Mouse (Mus musculus) stomach, embryonic 15.5 days (tissue): ENCODE measurements at regions not wholly inside any gene's neighbourhood (a gene's known extent, or its start where the extent isn't known, plus 50 kb on each side); places are given as distances from the start of the nearest gene placed in this dataset.

Source experiments
- ATAC-seq: fragments of 200-750 bp; cut with Nextera tagmentation; 2 replicates; pipeline ENCODE4 v1.8.0; 2017; ENCODE audit warnings: low read depth, moderate number of reproducible peaks, moderate TSS enrichment; ENCODE audit not compliant: insufficient read depth, low FRiP score
- H3K27ac ChIP-seq: fragments of 300-500 bp; sonication (generic); 2 replicates; pipeline ENCODE4 v1.5.1; 2015; ENCODE audit warnings: mild to moderate bottlenecking, inconsistent platforms
- H3K27me3 ChIP-seq: fragments of 300-500 bp; sonication (generic); replicated peaks from 2 replicates; pipeline ENCODE4 v1.6.1; 2015; ENCODE audit warnings: inconsistent platforms
- H3K36me3 ChIP-seq: fragments of 300-500 bp; sonication (generic); 2 replicates; pipeline ENCODE4 v1.6.1; 2015; ENCODE audit warnings: inconsistent platforms
- H3K4me1 ChIP-seq: fragments of 300-500 bp; sonication (generic); 2 replicates; pipeline ENCODE4 v1.6.1; 2015; ENCODE audit warnings: inconsistent platforms
- H3K4me2 ChIP-seq: fragments of 300-500 bp; sonication (generic); 2 replicates; pipeline ENCODE4 v1.6.1; 2015; ENCODE audit warnings: mild to moderate bottlenecking, inconsistent platforms
- H3K4me3 ChIP-seq: fragments of 300-500 bp; sonication (generic); replicated peaks from 2 replicates; pipeline ENCODE4 v1.5.1; 2015; ENCODE audit warnings: inconsistent platforms
- H3K9ac ChIP-seq: fragments of 300-500 bp; sonication (generic); 2 replicates; pipeline ENCODE4 v1.6.1; 2015; ENCODE audit warnings: inconsistent platforms
- H3K9me3 ChIP-seq: fragments of 300-500 bp; sonication (generic); 2 replicates; pipeline ENCODE4 v1.6.1; 2016; ENCODE audit warnings: inconsistent platforms
- WGBS: fragments of 180-500 bp; shearing (Covaris S2); methylation state at CpG from one replicate; pipeline ENCODE4 v1.1.7; 2015; 5-methylcytosine and 5-hydroxymethylcytosine counted together

- Histone ChIP-seq H3K36me3 (no peaks in the 10 kb centered on the region), H3K27ac (no peak overlapping the region), H3K4me3 (no peak overlapping the region), H3K9ac (no peak overlapping the region), H3K27me3 (no peaks in the 10 kb centered on the region), H3K9me3 (no peaks in the 10 kb centered on the region), H3K4me2 (no peak overlapping the region), H3K4me1 (no peaks in the 10 kb centered on the region)
- no peak for ATAC-seq
- 85% methylated on average over 5 of the region's 5 CpGs for WGBS
Observed at GRCm38 (mm10) chr3:144021969-144022368, 183.1 kb downstream of the Lmo4 start.

- no peaks in the 10 kb centered on the region for H3K9me3 ChIP-seq
- 59% methylated on average over 8 of the region's 8 CpGs for WGBS
- H3K27ac ChIP-seq: no peak overlapping the region
- H3K4me3 ChIP-seq: no peak overlapping the region
- H3K4me2 ChIP-seq: no peak overlapping the region
- no peaks in the 10 kb centered on the region for H3K36me3 ChIP-seq
- H3K4me1 ChIP-seq: no peaks in the 10 kb centered on the region
- H3K9ac ChIP-seq: no peak overlapping the region
- no peaks in the 10 kb centered on the region for H3K27me3 ChIP-seq
- no peak for ATAC-seq
Observed at GRCm38 (mm10) chr3:144020189-144020940, 184.7 kb downstream of the Lmo4 start.

- no peak overlapping the region for H3K27ac ChIP-seq
- H3K27me3 ChIP-seq: no peaks in the 10 kb centered on the region
- no peak for ATAC-seq
- H3K4me3 ChIP-seq: no peak overlapping the region
- no peak overlapping the region for H3K9ac ChIP-seq
- H3K36me3 ChIP-seq: no peaks in the 10 kb centered on the region
- no peaks in the 10 kb centered on the region for H3K4me1 ChIP-seq
- no peaks in the 10 kb centered on the region for H3K9me3 ChIP-seq
- no peak overlapping the region for H3K4me2 ChIP-seq
- WGBS: 91% methylated on average over 2 of the region's 2 CpGs
Observed at GRCm38 (mm10) chr3:144019293-144019692, 185.7 kb downstream of the Lmo4 start.

- no peak for ATAC-seq
- Histone ChIP-seq H3K4me1 (no peaks in the 10 kb centered on the region), H3K27me3 (no peaks in the 10 kb centered on the region), H3K4me3 (no peak overlapping the region), H3K4me2 (no peak overlapping the region), H3K36me3 (no peaks in the 10 kb centered on the region), H3K9ac (no peak overlapping the region), H3K27ac (no peak overlapping the region), H3K9me3 (no peaks in the 10 kb centered on the region)
- WGBS: 53% methylated on average over 4 of the region's 4 CpGs
Observed at GRCm38 (mm10) chr3:144018559-144018958, 186.5 kb downstream of the Lmo4 start.

GRCm38 (mm10) chr3:144015236-144015635 is 189.8 kb downstream of the Lmo4 start:
- H3K27me3 ChIP-seq: no peaks in the 10 kb centered on the region
- H3K36me3 ChIP-seq: no peaks in the 10 kb centered on the region
- no peak overlapping the region for H3K27ac ChIP-seq
- no peak overlapping the region for H3K9ac ChIP-seq
- WGBS: 78% methylated on average over 3 of the region's 3 CpGs
- no peaks in the 10 kb centered on the region for H3K9me3 ChIP-seq
- no peak overlapping the region for H3K4me3 ChIP-seq
- no peak for ATAC-seq
- H3K4me2 ChIP-seq: no peak overlapping the region
- 0 out of 2 replicates have a peak, but pooled peaks cover 13% of the 10 kb centered on the region for H3K4me1 ChIP-seq

GRCm38 (mm10) chr3:144013481-144014125 is 191.4 kb downstream of the Lmo4 start:
- no peak for ATAC-seq
- Histone ChIP-seq H3K36me3 (no peaks in the 10 kb centered on the region), H3K4me3 (no peak overlapping the region), H3K9ac (no peak overlapping the region), H3K4me1 (0 out of 2 replicates have a peak, but pooled peaks cover 13% of the 10 kb centered on the region), H3K27me3 (no peaks in the 10 kb centered on the region), H3K27ac (no peak overlapping the region), H3K4me2 (no peak overlapping the region), H3K9me3 (no peaks in the 10 kb centered on the region)
- WGBS: 51% methylated on average over 8 of the region's 8 CpGs

DNA sequence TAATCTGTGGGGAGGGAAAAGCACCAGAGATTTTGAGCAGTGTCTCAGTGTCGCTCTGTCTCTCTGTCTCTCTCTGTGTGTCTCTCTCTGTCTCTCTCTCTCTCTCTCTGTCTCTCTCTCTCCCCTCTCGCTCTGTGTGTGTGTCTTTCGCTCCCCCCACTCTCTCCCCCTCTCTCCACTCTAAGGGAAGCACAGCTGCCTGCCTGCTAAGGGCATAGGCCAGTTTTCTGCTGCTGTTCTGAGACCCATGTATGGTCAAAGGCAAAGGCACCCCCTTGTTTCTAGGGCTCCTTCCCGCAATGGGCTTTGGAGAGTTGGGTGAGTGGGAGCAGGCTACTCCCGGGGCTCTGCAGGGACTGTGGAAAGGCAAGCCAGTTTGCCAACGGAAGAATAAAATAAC is 192.2 kb downstream of the Lmo4 start:
- 0 out of 2 replicates have a peak, but pooled peaks cover 13% of the 10 kb centered on the region for H3K4me1 ChIP-seq
- H3K27me3 ChIP-seq: no peaks in the 10 kb centered on the region
- no peak overlapping the region for H3K9ac ChIP-seq
- no peak; the same call in 1 of the 2 replicates for ATAC-seq
- H3K27ac ChIP-seq: no peak overlapping the region
- 52% methylated on average over 6 of the region's 6 CpGs for WGBS
- H3K4me3 ChIP-seq: no peak overlapping the region
- no peak overlapping the region for H3K4me2 ChIP-seq
- H3K36me3 ChIP-seq: no peaks in the 10 kb centered on the region
- H3K9me3 ChIP-seq: no peaks in the 10 kb centered on the region

DNA sequence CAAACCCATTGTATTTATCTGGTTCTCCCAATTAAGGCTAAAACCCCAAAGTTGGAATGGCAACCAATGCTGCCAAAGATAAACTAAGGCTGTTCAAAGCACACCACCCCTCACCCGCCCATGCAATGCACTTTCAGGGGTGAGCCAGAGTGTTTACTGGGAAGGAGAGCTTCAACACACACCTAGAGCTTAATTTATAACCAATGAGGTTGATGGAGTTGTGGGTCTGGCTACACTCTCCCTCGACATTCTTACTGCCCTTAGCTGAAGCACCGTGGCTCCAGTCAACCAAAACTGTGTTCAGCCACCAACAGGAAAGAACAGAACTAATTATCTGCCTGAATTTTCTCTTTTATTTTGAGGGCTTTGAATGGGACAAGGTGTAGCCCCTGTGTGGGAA is 192.8 kb downstream of the Lmo4 start:
- Histone ChIP-seq H3K27ac (no peak overlapping the region), H3K9me3 (no peaks in the 10 kb centered on the region), H3K4me1 (0 out of 2 replicates have a peak, but pooled peaks cover 13% of the 10 kb centered on the region), H3K4me3 (no peak overlapping the region), H3K27me3 (no peaks in the 10 kb centered on the region), H3K9ac (no peak overlapping the region), H3K36me3 (no peaks in the 10 kb centered on the region), H3K4me2 (no peak overlapping the region)
- ATAC-seq: no peak
- WGBS: 43% methylated on average over 3 of the region's 3 CpGs

GRCm38 (mm10) chr3:144011456-144012025 is 193.5 kb downstream of the Lmo4 start:
- Histone ChIP-seq H3K4me3 (no peak overlapping the region), H3K27me3 (no peaks in the 10 kb centered on the region), H3K9me3 (no peaks in the 10 kb centered on the region), H3K4me1 (0 out of 2 replicates have a peak, but pooled peaks cover 13% of the 10 kb centered on the region), H3K36me3 (no peaks in the 10 kb centered on the region), H3K27ac (no peak overlapping the region), H3K4me2 (no peak overlapping the region), H3K9ac (no peak overlapping the region)
- WGBS: 42% methylated on average over 12 of the region's 12 CpGs
- ATAC-seq: no peak

DNA sequence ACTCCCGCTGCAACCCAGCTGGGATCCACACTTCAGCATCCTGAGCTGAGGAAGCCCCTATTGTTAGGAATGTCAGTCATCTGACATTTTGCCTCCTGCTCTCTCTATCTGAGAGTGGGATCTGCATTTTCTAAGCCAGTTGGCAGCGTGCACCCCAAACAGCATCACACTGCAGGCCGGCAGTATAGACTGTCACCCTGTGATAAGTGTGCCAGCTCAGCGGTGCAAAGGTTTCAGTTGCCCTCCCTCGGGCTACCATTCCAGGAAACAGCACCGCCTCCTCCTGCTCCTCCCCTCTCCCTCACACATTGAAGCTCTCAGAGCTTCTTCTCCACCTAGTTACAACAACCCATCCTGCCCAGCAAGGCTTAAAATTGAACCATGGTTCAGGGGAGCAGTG is 194.5 kb downstream of the Lmo4 start:
- Histone ChIP-seq H3K27ac (no peak overlapping the region), H3K4me3 (no peak overlapping the region), H3K9ac (no peak overlapping the region), H3K36me3 (no peaks in the 10 kb centered on the region), H3K4me1 (0 out of 2 replicates have a peak, but pooled peaks cover 13% of the 10 kb centered on the region), H3K27me3 (no peaks in the 10 kb centered on the region), H3K4me2 (no peak overlapping the region), H3K9me3 (no peaks in the 10 kb centered on the region)
- WGBS: 30% methylated on average over 6 of the region's 6 CpGs
- ATAC-seq: no peak

- 0 out of 2 replicates have a peak overlapping the region, but pooled peaks have one; percentile 16 for H3K27ac ChIP-seq
- H3K4me2 ChIP-seq: no peak overlapping the region
- no peaks in the 10 kb centered on the region for H3K9me3 ChIP-seq
- WGBS: 64% methylated on average over 4 of the region's 4 CpGs
- no peak for ATAC-seq
- no peaks in the 10 kb centered on the region for H3K27me3 ChIP-seq
- no peak overlapping the region for H3K4me3 ChIP-seq
- H3K4me1 ChIP-seq: 0 out of 2 replicates have a peak, but pooled peaks cover 12% of the 10 kb centered on the region
- no peak overlapping the region for H3K9ac ChIP-seq
- no peaks in the 10 kb centered on the region for H3K36me3 ChIP-seq
Observed at GRCm38 (mm10) chr3:144007111-144007619, 197.9 kb downstream of the Lmo4 start.

DNA sequence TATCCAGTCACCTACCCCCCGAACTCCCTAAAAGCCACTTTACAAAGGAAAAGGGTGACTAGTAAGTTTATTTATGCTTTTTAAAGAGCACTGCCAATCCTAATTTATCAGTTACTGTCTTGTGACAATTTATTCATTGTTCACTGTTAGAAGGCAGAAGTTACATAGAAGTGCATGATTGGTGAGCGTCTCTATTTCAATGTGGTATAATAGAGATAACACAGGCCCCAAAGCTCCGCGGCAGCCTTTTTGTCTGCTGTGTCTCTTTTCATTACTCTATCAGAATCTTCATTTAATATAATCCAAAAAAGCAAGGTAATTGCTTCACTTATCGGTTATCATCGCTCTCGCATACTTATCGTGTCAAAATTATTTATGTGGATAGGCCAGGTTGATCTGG is 207.1 kb downstream of the Lmo4 start:
- no peaks in the 10 kb centered on the region for H3K36me3 ChIP-seq
- WGBS: 82% methylated on average over 8 of the region's 8 CpGs
- H3K4me2 ChIP-seq: no peak overlapping the region
- H3K9me3 ChIP-seq: no peaks in the 10 kb centered on the region
- no peak for ATAC-seq
- H3K27me3 ChIP-seq: no peaks in the 10 kb centered on the region
- no peak overlapping the region for H3K27ac ChIP-seq
- H3K4me1 ChIP-seq: no peaks in the 10 kb centered on the region
- H3K4me3 ChIP-seq: no peak overlapping the region
- no peak overlapping the region for H3K9ac ChIP-seq
